Mouse (Mus musculus) induced T-regulatory cell, adult 2 months (primary cell): ENCODE results near the gene Ybx3.

Experiments
- DNase-seq: peaks from one replicate; pipeline ENCODE4 v3.0.0-alpha.2; 2012; ENCODE audit warnings: low read depth

Gene Ybx3

GRCm38 (mm10) chr6:131327076-131327475 lies 61.2 kb downstream of the Ybx3 start:
- no peak for DNase-seq

- DNase-seq, result no peak
Measured at GRCm38 (mm10) chr6:131321854-131322639, 66.2 kb downstream of the Ybx3 start.

- no peak for DNase-seq
Measured at GRCm38 (mm10) chr6:131316155-131317101, 71.8 kb downstream of the Ybx3 start.
